Mouse (Mus musculus): ENCODE data around the gene Defa35.
"Not testable (repeated sequence)": the region's sequence is repeated elsewhere in the genome, so short reads cannot be mapped to it uniquely, and the experiment has no call there.

The Defa35 gene

GRCm38 (mm10) chr8:21064738-21065137 lies at the start of gene Defa35:
TSS of gene Defa35 (plus strand) at chr8:21065038.
- not testable (repeated sequence) for DNase-seq

DNA sequence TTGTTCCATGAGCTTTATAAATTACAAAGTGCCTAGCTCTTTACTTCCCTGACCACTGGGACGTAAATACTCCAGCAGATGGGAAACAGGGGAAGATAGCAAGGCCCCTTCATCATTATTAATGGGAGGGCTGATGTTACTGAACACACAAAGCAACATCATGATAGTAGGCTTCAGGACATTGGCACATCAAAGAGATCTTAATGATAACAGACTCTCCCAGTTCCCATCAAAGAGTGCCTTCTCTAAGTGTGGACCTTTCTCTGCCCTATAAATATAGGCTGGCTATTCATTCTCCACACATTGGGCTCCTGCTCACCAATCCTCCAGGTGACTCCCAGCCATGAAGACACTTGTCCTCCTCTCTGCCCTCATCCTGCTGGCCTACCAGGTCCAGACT lies 39.6 kb upstream of the Defa35 start, which contains the start of gene Defa21:
Gene Defa21, plus strand, starts transcription at position 301 of the 400 bp plus-strand sequence.
- not testable (repeated sequence) for DNase-seq

- not testable (repeated sequence) for DNase-seq
Measured at GRCm38 (mm10) chr8:21054747-21055146, 10.1 kb upstream of the Defa35 start, which contains the start of gene Defa23. TSS of gene Defa23 (plus strand) at chr8:21055047.

GRCm38 (mm10) chr8:21084142-21084541 lies 19.3 kb downstream of the Defa35 start, which contains the start of gene Defa25:
TSS of gene Defa25 (plus strand) at chr8:21084442.
- DNase-seq: not testable (repeated sequence)

GRCm38 (mm10) chr8:21093106-21093505 lies 28.3 kb downstream of the Defa35 start:
- no peak for DNase-seq

- DNase-seq: not testable (repeated sequence)
Measured at GRCm38 (mm10) chr8:21095950-21096349, 31.1 kb downstream of the Defa35 start, which contains the start of gene Gm14851. TSS of gene Gm14851 (minus strand) at chr8:21096050.

Data from lung, postnatal 4 days (tissue).